Mouse (Mus musculus) hindbrain, embryonic 11.5 days (tissue): ENCODE measurements at regions not wholly inside any gene's neighbourhood (a gene's known extent, or its start where the extent isn't known, plus 50 kb on each side); places are given as distances from the start of the nearest gene placed in this dataset.

Experiments used
- ATAC-seq: fragments of 200-750 bp; cut with Nextera tagmentation; 2 replicates; pipeline ENCODE4 v1.8.0; 2017; ENCODE audit warnings: mild to moderate bottlenecking, moderate TSS enrichment, moderate library complexity; ENCODE audit not compliant: low FRiP score
- DNase-seq: peaks from one replicate; pipeline ENCODE4 v3.0.0-alpha.2; 2015; ENCODE audit warnings: low spot score
- H3K27ac ChIP-seq: fragments of 300-500 bp; sonication (generic); 2 replicates; pipeline ENCODE4 v1.5.1; 2014; ENCODE audit warnings: mild to moderate bottlenecking, low read depth, low read length
- H3K27me3 ChIP-seq: fragments of 300-500 bp; sonication (generic); 2 replicates; pipeline ENCODE4 v1.6.1; 2014; ENCODE audit warnings: mild to moderate bottlenecking, low read length, moderate library complexity, mixed read lengths; ENCODE audit not compliant: control insufficient read depth, insufficient read depth
- H3K36me3 ChIP-seq: fragments of 300-500 bp; sonication (generic); 2 replicates; pipeline ENCODE4 v1.6.1; 2014; ENCODE audit warnings: mild to moderate bottlenecking, low read length, moderate library complexity, mixed read lengths; ENCODE audit not compliant: control insufficient read depth, insufficient read depth
- H3K4me1 ChIP-seq: fragments of 300-500 bp; sonication (generic); replicated peaks from 2 replicates; pipeline ENCODE4 v1.6.1; 2014; ENCODE audit warnings: low read length, mixed read lengths; ENCODE audit not compliant: control insufficient read depth, insufficient read depth
- H3K4me2 ChIP-seq: fragments of 300-500 bp; sonication (generic); replicated peaks from 2 replicates; pipeline ENCODE4 v1.6.1; 2014; ENCODE audit warnings: mild to moderate bottlenecking, low read depth, low read length
- H3K4me3 ChIP-seq: fragments of 300-500 bp; sonication (generic); 2 replicates; pipeline ENCODE4 v1.5.1; 2014; ENCODE audit warnings: low read depth, low read length
- H3K9ac ChIP-seq: fragments of 300-500 bp; sonication (generic); 2 replicates; pipeline ENCODE4 v1.6.1; 2014; ENCODE audit warnings: low read depth, low read length
- H3K9me3 ChIP-seq: fragments of 300-500 bp; sonication (generic); 2 replicates; pipeline ENCODE4 v1.6.1; 2016; ENCODE audit warnings: low read length; ENCODE audit not compliant: control insufficient read depth
- WGBS: fragments of 180-500 bp; shearing (Covaris S2); extraction: QIAGEN DNeasy Blood & Tissue Kit; methylation state at CpG from one replicate; pipeline ENCODE4 v1.1.7; 2014; 5-methylcytosine and 5-hydroxymethylcytosine counted together

DNA sequence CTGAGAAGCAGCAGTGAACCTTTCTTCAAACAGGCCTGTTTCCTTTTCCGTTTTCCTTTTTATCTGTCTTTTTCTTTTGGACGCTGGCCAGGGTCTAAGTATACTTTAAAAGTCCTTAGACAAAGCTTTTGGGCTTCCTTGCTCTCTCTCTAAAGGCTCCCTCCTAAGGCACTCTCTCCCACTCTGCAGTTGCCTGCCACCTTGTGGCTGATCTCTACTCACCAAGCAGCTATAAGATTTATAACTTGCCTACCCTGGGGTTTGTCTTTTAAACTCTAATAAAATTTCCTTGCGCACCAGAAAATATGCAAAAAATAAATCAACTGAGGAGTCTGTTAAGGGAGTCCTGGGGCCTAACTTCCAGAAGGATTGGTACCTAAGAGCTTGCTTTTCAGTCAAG is 1344.7 kb downstream of the Gm37988 start:
- Histone ChIP-seq H3K9ac (no peak overlapping the region), H3K27me3 (no peaks in the 10 kb centered on the region), H3K9me3 (no peaks in the 10 kb centered on the region), H3K36me3 (no peaks in the 10 kb centered on the region), H3K4me1 (no peaks in the 10 kb centered on the region), H3K4me2 (no peak overlapping the region), H3K4me3 (no peak overlapping the region), H3K27ac (no peak overlapping the region)
- ATAC-seq (no peak), DNase-seq (peak; percentile 10)
- 41% methylated on average over 3 of the region's 3 CpGs for WGBS
